Mouse (Mus musculus) ES-Bruce4 (cell line): ENCODE results near the gene Pola2. TPM values are rescaled to one million over a fixed set of nuclear protein-coding genes. Genes with fewer than 3 reads are reported as not detected.

ENCODE experiments used
- H3K27ac ChIP-seq: 2 replicates; pipeline ENCODE4 v1.5.1; 2012; ENCODE audit warnings: low read length, inconsistent platforms; ENCODE audit not compliant: insufficient read depth
- H3K27me3 ChIP-seq: 2 replicates; pipeline ENCODE4 v1.6.1; 2012; ENCODE audit warnings: mild to moderate bottlenecking, low read length, inconsistent platforms; ENCODE audit not compliant: control insufficient read depth, poor library complexity, insufficient read depth, severe bottlenecking
- H3K36me3 ChIP-seq: 2 replicates; pipeline ENCODE4 v1.6.1; 2012; ENCODE audit warnings: inconsistent platforms, mild to moderate bottlenecking, low read length, moderate library complexity; ENCODE audit not compliant: control insufficient read depth, poor library complexity, insufficient read depth, severe bottlenecking
- H3K4me1 ChIP-seq: one replicate; pipeline ENCODE4 v1.8.1; 2011; ENCODE audit warnings: low read length; ENCODE audit not compliant: control insufficient read depth, insufficient read depth
- H3K4me3 ChIP-seq: 2 replicates; pipeline ENCODE4 v1.5.1; 2011; ENCODE audit warnings: low read depth, mild to moderate bottlenecking, low read length
- H3K9ac ChIP-seq: 2 replicates; pipeline ENCODE4 v1.6.1; 2012; ENCODE audit warnings: low read depth, mild to moderate bottlenecking, inconsistent platforms; ENCODE audit not compliant: poor library complexity, severe bottlenecking
- H3K9me3 ChIP-seq: replicated peaks from 2 replicates; pipeline ENCODE4 v1.6.1; 2012; ENCODE audit warnings: mild to moderate bottlenecking, low read length, inconsistent platforms; ENCODE audit not compliant: control insufficient read depth, poor library complexity, insufficient read depth, severe bottlenecking
- CTCF ChIP-seq: IDR thresholded peaks from one replicate; pipeline ENCODE4 v1.8.1; 2011; ENCODE audit warnings: low read depth, low read length
- EP300 ChIP-seq: IDR thresholded peaks from 2 replicates; pipeline ENCODE4 v1.6.1; 2011; ENCODE audit warnings: low read depth, low read length; ENCODE audit not compliant: insufficient read depth
- POLR2A ChIP-seq: IDR thresholded peaks from one replicate; pipeline ENCODE4 v1.8.1; 2011; ENCODE audit warnings: low read length; ENCODE audit not compliant: insufficient read depth
- polyA plus RNA-seq: library from polyadenylated mRNA; stranded (reverse); fragments of >200 nt; gene quantifications from 2 replicates; pipeline ENCODE4 v1.2.4, GENCODE M21; 2011; ENCODE audit warnings: low read depth; ENCODE audit not compliant: missing spikeins, insufficient read depth, insufficient read length

Pola2 gene
- polyA plus RNA-seq, 1 experiment, result 95.9 TPM

GRCm38 (mm10) chr19:5998180-5998579 is 34.2 kb upstream of the Pola2 start:
- H3K9ac ChIP-seq, result no peak overlapping the region
- no peaks in the 10 kb centered on the region for H3K36me3 ChIP-seq
- H3K27ac ChIP-seq, result no peak overlapping the region
- H3K9me3 ChIP-seq, result no peaks in the 10 kb centered on the region
- no peaks in the 10 kb centered on the region for H3K27me3 ChIP-seq
- no peak for TF ChIP-seq POLR2A
- peak; percentile 43 for TF ChIP-seq CTCF
- no peaks in the 10 kb centered on the region for H3K4me1 ChIP-seq
- H3K4me3 ChIP-seq, result no peak overlapping the region

DNA sequence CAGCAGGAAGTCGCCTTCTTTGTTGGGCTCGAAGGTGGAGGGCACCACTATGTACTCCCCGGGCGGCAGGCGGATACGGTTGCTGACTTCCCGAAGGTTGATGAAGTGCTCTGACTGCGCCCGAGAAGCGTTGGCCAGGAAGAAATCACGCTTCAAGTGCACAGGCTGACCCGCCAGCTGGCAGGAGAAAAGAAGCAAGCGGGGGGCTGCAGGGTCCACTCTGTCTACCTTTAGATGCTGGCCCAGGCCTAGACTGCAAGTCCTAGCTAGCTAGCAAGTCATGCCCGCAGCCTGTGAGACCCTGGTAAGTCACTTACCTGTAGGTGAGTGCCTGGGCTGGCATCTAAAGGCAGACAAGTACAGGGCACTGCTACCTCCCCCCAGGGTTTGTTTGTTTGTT is 30.7 kb upstream of the Pola2 start:
- TF ChIP-seq POLR2A (no peak), CTCF (no peak), EP300 (no peak)
- Histone ChIP-seq H3K27me3 (no peaks in the 10 kb centered on the region), H3K4me1 (peaks cover 2% of the 10 kb centered on the region), H3K36me3 (no peaks in the 10 kb centered on the region), H3K9me3 (no peaks in the 10 kb centered on the region), H3K27ac (no peak overlapping the region), H3K9ac (no peak overlapping the region), H3K4me3 (no peak overlapping the region)

DNA sequence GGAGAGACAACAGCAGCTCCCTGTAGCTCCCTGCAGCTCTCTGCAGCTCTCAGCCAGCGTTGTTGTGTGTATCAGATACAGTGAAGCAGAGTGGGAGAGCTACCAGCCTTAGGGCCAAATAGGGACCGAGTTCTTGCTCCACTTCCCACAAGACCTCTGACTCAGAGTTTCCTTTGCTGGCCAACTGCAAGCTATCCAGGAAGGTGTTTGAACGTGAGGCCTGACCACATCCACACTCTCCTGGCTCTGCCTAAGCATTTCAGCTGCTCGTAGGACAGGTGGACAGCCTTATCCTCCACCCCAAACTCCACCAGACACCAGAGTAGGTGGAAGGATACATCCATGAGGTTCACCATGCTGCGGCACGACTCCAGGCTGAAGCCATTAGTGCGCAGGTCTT is 28.0 kb upstream of the Pola2 start:
- H3K27ac ChIP-seq, result no peak overlapping the region
- H3K4me1 ChIP-seq, result peaks cover 6% of the 10 kb centered on the region
- H3K27me3 ChIP-seq, result no peaks in the 10 kb centered on the region
- no peak overlapping the region for H3K9ac ChIP-seq
- H3K36me3 ChIP-seq, result no peaks in the 10 kb centered on the region
- TF ChIP-seq POLR2A (no peak), EP300 (no peak), CTCF (no peak)
- no peak overlapping the region for H3K4me3 ChIP-seq
- no peaks in the 10 kb centered on the region for H3K9me3 ChIP-seq

GRCm38 (mm10) chr19:5991467-5991866 is 27.5 kb upstream of the Pola2 start:
- Histone ChIP-seq H3K4me1 (peaks cover 6% of the 10 kb centered on the region), H3K27ac (no peak overlapping the region), H3K27me3 (no peaks in the 10 kb centered on the region), H3K36me3 (no peaks in the 10 kb centered on the region), H3K9me3 (no peaks in the 10 kb centered on the region), H3K4me3 (no peak overlapping the region), H3K9ac (no peak overlapping the region)
- TF ChIP-seq CTCF (no peak), POLR2A (no peak), EP300 (no peak)

- Histone ChIP-seq H3K4me1 (peaks cover 10% of the 10 kb centered on the region), H3K4me3 (no peak overlapping the region), H3K27me3 (no peaks in the 10 kb centered on the region), H3K27ac (no peak overlapping the region), H3K36me3 (no peaks in the 10 kb centered on the region), H3K9me3 (no peaks in the 10 kb centered on the region), H3K9ac (no peak overlapping the region)
- TF ChIP-seq POLR2A (no peak), CTCF (no peak), EP300 (no peak)
Observed at GRCm38 (mm10) chr19:5990921-5991320, 26.9 kb upstream of the Pola2 start.

GRCm38 (mm10) chr19:5990033-5990432 is 26.0 kb upstream of the Pola2 start:
- Histone ChIP-seq H3K27ac (no peak overlapping the region), H3K4me3 (no peak overlapping the region), H3K9me3 (no peaks in the 10 kb centered on the region), H3K36me3 (no peaks in the 10 kb centered on the region), H3K27me3 (no peaks in the 10 kb centered on the region), H3K9ac (no peak overlapping the region), H3K4me1 (peaks cover 12% of the 10 kb centered on the region)
- TF ChIP-seq POLR2A, result no peak
- TF ChIP-seq EP300, result no peak
- TF ChIP-seq CTCF, result no peak
